Mouse (Mus musculus): Measurements from ENCODE around the gene Kmt5c. TPM values are rescaled to one million over a fixed set of nuclear protein-coding genes. Genes with fewer than 3 reads are reported as not detected.
A peak's percentile ranks its signal among the peaks of the same experiment; 100 is the strongest.
"Not testable (repeated sequence)": the region's sequence is repeated elsewhere in the genome, so short reads cannot be mapped to it uniquely, and the experiment has no call there.

Kmt5c gene
- total RNA-seq, 2 experiments from 2014 or later = 38.4 to 58.2 TPM

DNA sequence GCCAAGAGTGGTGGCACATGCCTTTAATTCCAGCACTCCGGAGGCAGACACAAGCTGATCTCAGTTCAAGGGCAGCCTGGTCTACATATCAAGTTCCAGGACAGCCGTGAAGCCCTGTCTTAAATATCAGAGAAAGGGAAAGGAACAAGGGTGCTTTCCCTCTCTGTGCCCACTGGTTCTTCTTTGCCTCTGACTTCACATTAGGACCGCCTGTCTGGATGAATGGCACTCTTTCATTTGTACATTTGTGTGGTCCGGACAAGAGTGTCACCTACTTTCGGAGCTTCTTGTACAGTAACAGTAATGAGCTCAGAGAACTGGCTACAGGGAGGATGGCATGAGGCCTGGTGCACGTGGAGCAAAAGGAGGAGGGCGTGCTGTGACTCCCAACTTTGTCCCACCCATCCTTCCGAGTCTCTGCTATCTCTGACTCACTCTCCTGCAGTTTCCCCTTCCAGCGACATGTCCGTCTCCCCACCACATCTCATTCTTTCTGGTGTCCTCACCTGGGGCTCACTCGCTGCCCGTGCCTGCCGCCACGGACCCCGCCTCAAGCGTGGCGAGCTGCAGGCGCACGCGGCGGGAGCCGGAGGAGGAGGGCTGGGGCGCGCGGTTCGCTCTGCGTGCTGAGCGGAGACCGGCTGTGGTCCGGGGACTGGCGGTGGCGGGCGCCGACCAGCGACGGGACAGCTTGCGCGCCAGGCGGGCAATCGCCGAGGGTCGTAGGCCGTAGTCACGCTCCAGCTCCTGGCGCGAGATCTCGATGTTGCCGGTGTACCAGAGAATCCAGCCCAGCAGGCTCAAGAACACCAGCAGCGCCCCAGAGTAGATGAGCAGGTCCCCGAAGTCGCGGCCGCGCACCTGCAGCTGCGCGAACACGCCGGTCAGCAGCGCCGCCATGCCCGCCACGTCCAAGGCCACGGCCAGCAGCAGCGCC, 48.9 kb downstream of the Kmt5c start:
- ATAC-seq (ENCODE audit: poor library complexity, severe bottlenecking) = peak; percentile 17

DNA sequence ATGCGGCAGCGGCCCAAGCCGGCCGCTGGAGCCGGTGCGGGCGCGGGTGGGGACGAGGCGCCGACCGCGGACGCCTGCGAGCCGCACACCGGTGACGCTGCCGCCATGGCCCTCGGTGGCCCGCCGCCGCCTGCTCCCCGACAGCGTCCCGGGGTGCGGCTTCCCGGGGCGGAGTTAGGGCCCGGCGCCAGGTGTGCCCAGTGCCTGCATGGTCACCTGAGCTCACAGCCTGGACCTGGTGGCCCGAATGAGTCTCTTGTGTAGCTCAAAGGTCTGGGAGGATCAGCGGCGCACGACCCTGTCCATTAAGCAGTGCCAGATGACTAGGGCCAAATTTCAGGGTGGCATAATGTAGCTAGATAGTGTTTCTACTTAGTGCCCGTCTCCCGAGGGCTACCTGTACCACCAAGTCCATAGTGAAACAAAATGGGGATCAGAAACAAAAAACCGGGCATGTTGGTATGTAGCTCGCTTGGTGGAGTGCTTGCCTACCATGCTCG, 49.6 kb downstream of the Kmt5c start, which contains the start of gene Tmem238:
Gene Tmem238 (minus strand): TSS at position 221 of the 500 bp plus-strand sequence.
- peak; percentile 19 for ATAC-seq (ENCODE audit: poor library complexity, severe bottlenecking)

DNA sequence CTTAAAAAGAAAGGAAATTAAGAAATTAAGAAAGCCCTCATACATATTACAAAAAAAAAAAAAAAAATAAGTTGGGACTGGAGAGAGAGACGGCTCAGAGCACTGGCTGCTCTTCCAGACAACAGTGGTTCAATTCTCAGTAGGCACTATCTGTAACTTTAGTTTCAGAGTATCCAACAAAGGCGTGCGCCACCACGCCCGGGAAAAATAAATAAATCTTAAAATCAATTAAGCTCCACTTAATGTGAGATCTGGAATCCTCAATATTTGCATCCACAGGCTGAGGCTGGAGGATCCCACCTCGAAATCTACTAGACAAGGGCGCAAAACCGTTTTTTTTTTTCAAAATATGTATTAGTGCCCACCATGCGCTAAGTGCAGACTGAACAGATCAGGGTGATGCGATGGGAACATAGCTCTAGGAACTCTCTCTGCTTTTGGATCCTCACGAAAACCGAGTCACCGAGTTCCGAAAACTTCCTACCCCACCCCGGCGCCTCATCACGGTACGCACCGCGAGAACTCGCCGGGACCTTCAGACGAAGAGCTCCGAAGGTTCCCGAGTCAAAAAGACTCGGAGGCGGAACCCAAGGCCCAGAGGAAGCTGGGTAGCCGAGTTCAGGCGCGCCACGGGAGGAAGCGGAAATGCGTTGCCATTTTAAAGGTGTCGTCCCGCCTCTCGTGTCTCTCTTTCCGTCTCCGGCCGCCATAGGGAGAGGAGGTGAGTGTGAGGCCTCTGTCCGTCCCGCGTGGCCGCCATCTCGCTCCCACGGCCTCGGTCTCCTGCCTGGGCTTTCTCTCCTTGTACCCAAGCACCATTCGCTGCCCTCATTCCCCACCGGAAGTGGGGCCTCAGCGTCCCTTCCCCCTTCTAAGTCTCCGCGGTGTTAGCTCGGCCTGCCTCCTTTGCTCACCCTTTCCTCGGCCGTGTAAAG, 52.6 kb downstream of the Kmt5c start, which contains the start of gene Rpl28:
Gene Rpl28 (plus strand): TSS at position 597 of the 935 bp plus-strand sequence.
- ATAC-seq (ENCODE audit: poor library complexity, severe bottlenecking) = peak; percentile 89

DNA sequence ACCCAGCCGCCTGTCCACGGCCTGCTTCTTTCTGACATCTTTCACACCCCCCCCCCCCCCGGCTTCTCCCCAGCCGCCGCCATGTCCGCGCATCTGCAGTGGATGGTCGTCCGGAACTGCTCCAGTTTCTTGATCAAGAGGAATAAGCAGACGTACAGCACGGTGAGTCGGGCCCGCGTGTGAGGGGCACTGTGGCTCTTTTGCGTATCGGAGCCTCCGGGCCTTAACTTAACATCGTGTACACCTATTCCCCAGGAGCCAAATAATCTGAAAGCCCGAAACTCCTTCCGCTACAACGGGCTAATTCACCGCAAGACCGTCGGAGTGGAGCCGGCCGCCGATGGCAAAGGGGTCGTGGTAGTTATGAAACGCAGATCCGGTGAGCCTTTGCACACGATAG, 53.3 kb downstream of the Kmt5c start:
- not testable (repeated sequence) for ATAC-seq (ENCODE audit: poor library complexity, severe bottlenecking)

DNA sequence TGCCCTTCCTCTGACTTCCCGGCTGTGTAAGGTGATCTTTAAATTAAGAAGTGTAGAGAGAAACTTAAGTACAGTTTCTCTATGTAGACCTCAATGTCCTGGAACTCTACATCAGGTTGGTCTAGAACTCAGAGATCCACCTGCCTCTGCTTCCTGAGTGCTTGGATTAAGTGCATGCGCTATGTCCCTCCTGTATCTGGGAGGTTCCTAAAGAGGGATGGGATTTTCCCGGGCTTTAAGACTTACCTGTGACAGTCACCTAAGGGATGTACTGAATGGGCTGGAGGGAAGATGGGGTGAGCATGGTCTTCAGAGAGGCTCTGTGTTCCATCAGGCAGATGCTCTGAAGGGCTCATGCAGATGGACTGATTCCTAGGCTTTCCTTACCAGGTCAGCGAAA, 53.8 kb downstream of the Kmt5c start:
- no peak for ATAC-seq (ENCODE audit: poor library complexity, severe bottlenecking)

DNA sequence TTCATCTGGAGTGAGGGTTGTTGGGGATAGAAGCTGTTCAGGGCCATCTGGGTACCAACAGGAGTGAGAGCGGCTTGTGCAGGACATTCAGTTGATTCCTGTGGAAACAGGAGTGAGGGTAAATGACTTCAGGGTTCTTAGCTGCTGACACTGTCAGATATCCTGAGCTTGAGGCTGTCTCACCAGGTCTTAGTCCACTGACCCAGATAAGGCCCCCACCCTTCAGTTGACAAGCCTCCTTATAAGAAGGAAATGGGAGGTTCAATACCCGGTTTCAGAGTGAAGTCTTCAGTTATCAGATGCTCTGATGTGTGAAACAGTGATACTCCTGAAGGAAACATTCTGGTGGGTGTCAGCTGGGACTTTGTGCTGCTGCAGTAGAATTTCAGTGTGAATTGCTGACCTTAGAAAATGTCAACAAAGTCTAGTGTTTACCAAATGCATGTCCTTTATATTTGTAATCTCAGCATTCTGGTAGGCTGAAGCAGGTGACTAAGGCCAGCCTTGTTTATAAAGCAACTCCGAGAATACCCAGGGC, 54.8 kb downstream of the Kmt5c start:
- no peak for ATAC-seq (ENCODE audit: poor library complexity, severe bottlenecking)

DNA sequence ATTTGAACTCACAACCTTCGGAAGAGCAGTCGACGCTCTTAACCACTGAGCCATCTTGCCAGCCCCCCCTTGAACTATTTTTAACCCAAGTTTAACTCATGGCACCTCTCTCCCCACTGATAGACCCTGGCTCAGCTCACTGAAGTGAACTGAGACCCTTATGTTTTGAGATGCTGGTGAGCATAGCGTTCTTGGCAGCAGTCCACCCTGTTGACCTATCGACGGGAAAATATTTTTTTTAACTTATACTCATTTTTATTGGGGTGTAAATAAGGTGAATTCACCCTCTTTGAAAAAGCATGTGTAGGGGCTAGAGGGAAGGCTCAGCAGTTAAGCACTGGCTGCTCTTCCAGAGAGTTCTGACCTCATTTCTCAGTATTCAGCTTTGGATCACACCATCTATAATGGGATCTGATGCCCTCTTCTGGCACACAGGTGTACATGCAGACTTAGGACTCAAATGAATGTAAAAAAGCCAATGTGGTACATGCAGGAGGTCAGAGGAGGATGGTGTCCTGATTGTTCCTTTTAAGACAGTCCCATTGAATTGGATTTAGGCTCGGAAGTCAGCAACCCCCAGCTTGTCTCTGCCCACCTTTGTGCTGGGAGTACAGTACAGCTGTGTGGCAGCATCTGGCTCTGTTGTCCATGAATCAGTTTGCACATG, 56.0 kb downstream of the Kmt5c start:
- ATAC-seq (ENCODE audit: poor library complexity, severe bottlenecking) = no peak

Other genes with a start within 250 kb of the Kmt5c start
- 106 and 134 TPM in 2 replicates for gene Ppp1r12c, start 238.4 kb upstream of the Kmt5c start, total RNA-seq (2015)
- 146 and 169 TPM in 2 replicates for gene Ppp1r12c, start 238.4 kb upstream of the Kmt5c start, total RNA-seq (2017)
- 2.6 and 5.8 TPM in 2 replicates for gene Tnnt1, start 223.7 kb upstream of the Kmt5c start, total RNA-seq (2015)
- gene Tnnt1, start 223.7 kb upstream of the Kmt5c start, total RNA-seq (2017) = 8.6 and 13.4 TPM in 2 replicates
- 5.1 and 8.8 TPM in 2 replicates for gene Tnni3, start 215.9 kb upstream of the Kmt5c start, total RNA-seq (2015)
- 1.7 TPM in 1 of 2 replicates, not detected in the other for gene Tnni3, start 215.9 kb upstream of the Kmt5c start, total RNA-seq (2017)
- 1.3 TPM in 2 replicates for gene Dnaaf3, start 207.7 kb upstream of the Kmt5c start, total RNA-seq (2015)
- gene Dnaaf3, start 207.7 kb upstream of the Kmt5c start, total RNA-seq (2017) = 1.0 TPM in 2 replicates
- not detected in 2 replicates for gene Syt5, start 192.6 kb upstream of the Kmt5c start, total RNA-seq (2015)
- not detected in 2 replicates for gene Syt5, start 192.6 kb upstream of the Kmt5c start, total RNA-seq (2017)
- gene Ptprh, start 136.1 kb upstream of the Kmt5c start, total RNA-seq (2015) = not detected in 2 replicates
- gene Ptprh, start 136.1 kb upstream of the Kmt5c start, total RNA-seq (2017) = not detected in 2 replicates
- 8.9 and 10.7 TPM in 2 replicates for gene Tmem86b, start 108.7 kb upstream of the Kmt5c start, total RNA-seq (2015)
- gene Tmem86b, start 108.7 kb upstream of the Kmt5c start, total RNA-seq (2017) = 13.6 and 22.1 TPM in 2 replicates
- 71.1 and 72.6 TPM in 2 replicates for gene Ppp6r1, start 81.1 kb upstream of the Kmt5c start, total RNA-seq (2015)
- gene Ppp6r1, start 81.1 kb upstream of the Kmt5c start, total RNA-seq (2017) = 85.6 and 101 TPM in 2 replicates
- 12.7 and 16.9 TPM in 2 replicates for gene Hspbp1, start 55.0 kb upstream of the Kmt5c start, total RNA-seq (2015)
- 9.8 and 15.3 TPM in 2 replicates for gene Hspbp1, start 55.0 kb upstream of the Kmt5c start, total RNA-seq (2017)
- gene Brsk1, start 49.5 kb upstream of the Kmt5c start, total RNA-seq (2015) = not detected in 2 replicates
- gene Brsk1, start 49.5 kb upstream of the Kmt5c start, total RNA-seq (2017) = not detected in 2 replicates
- 11.4 and 13.3 TPM in 2 replicates for gene Tmem150b, start 14.9 kb upstream of the Kmt5c start, total RNA-seq (2015)
- 15.5 and 18.0 TPM in 2 replicates for gene Tmem150b, start 14.9 kb upstream of the Kmt5c start, total RNA-seq (2017)
- gene Cox6b2, start 13.0 kb downstream of the Kmt5c start, total RNA-seq (2015) = 29.5 and 32.4 TPM in 2 replicates
- gene Cox6b2, start 13.0 kb downstream of the Kmt5c start, total RNA-seq (2017) = 20.5 and 24.8 TPM in 2 replicates
- gene Fam71e2, start 31.2 kb downstream of the Kmt5c start, total RNA-seq (2015) = not detected in 2 replicates
- gene Fam71e2, start 31.2 kb downstream of the Kmt5c start, total RNA-seq (2017) = not detected in 2 replicates
- not detected in 2 replicates for gene Il11, start 42.7 kb downstream of the Kmt5c start, total RNA-seq (2015)
- gene Il11, start 42.7 kb downstream of the Kmt5c start, total RNA-seq (2017) = not detected in 2 replicates
- not detected in 2 replicates for gene Tmem190, start 42.8 kb downstream of the Kmt5c start, total RNA-seq (2015)
- gene Tmem190, start 42.8 kb downstream of the Kmt5c start, total RNA-seq (2017) = not detected in 2 replicates
- 1.3 and 3.0 TPM in 2 replicates for gene Tmem238, start 49.5 kb downstream of the Kmt5c start, total RNA-seq (2015)
- 0.61 and 2.5 TPM in 2 replicates for gene Tmem238, start 49.5 kb downstream of the Kmt5c start, total RNA-seq (2017)
- 1,340 and 1,433 TPM in 2 replicates for gene Rpl28, start 52.8 kb downstream of the Kmt5c start, total RNA-seq (2015)
- gene Rpl28, start 52.8 kb downstream of the Kmt5c start, total RNA-seq (2017) = 535 and 673 TPM in 2 replicates
- gene Ube2s, start 72.5 kb downstream of the Kmt5c start, total RNA-seq (2015) = 313 and 324 TPM in 2 replicates
- 178 and 185 TPM in 2 replicates for gene Ube2s, start 72.5 kb downstream of the Kmt5c start, total RNA-seq (2017)
- not detected in 2 replicates for gene Shisa7, start 104.6 kb downstream of the Kmt5c start, total RNA-seq (2015)
- not detected in 2 replicates for gene Shisa7, start 104.6 kb downstream of the Kmt5c start, total RNA-seq (2017)
- gene Isoc2b, start 130.1 kb downstream of the Kmt5c start, total RNA-seq (2015) = 6.5 and 9.2 TPM in 2 replicates
- 70.2 and 91.2 TPM in 2 replicates for gene Isoc2b, start 130.1 kb downstream of the Kmt5c start, total RNA-seq (2017)
- gene Isoc2a, start 137.0 kb downstream of the Kmt5c start, total RNA-seq (2015) = 2.3 and 3.0 TPM in 2 replicates
- gene Isoc2a, start 137.0 kb downstream of the Kmt5c start, total RNA-seq (2017) = 5.0 TPM in 2 replicates
- not detected in 2 replicates for gene Gm36210, start 166.4 kb downstream of the Kmt5c start, total RNA-seq (2015)
- not detected in 2 replicates for gene Gm36210, start 166.4 kb downstream of the Kmt5c start, total RNA-seq (2017)
- gene Zfp628, start 175.1 kb downstream of the Kmt5c start, total RNA-seq (2015) = 6.7 and 7.3 TPM in 2 replicates
- 1.9 and 3.0 TPM in 2 replicates for gene Zfp628, start 175.1 kb downstream of the Kmt5c start, total RNA-seq (2017)
- gene Nat14, start 181.9 kb downstream of the Kmt5c start, total RNA-seq (2015) = 0.13 and 0.82 TPM in 2 replicates
- 0.11 and 1.1 TPM in 2 replicates for gene Nat14, start 181.9 kb downstream of the Kmt5c start, total RNA-seq (2017)
- gene Ssc5d, start 185.7 kb downstream of the Kmt5c start, total RNA-seq (2015) = not detected in 2 replicates
- gene Ssc5d, start 185.7 kb downstream of the Kmt5c start, total RNA-seq (2017) = 0.04 TPM in 1 of 2 replicates, not detected in the other
- gene Sbk2, start 224.3 kb downstream of the Kmt5c start, total RNA-seq (2015) = not detected in 2 replicates
- not detected in 2 replicates for gene Sbk2, start 224.3 kb downstream of the Kmt5c start, total RNA-seq (2017)
- gene Sbk3, start 231.1 kb downstream of the Kmt5c start, total RNA-seq (2015) = 0.09 TPM in 1 of 2 replicates, not detected in the other
- not detected in 2 replicates for gene Sbk3, start 231.1 kb downstream of the Kmt5c start, total RNA-seq (2017)

All from megakaryocyte, adult 5-6 weeks (primary cell).